Mouse (Mus musculus): ENCODE data around the gene Pax5.
A peak's percentile ranks its signal among the peaks of the same experiment; 100 is the strongest.

Pax5 gene

DNA sequence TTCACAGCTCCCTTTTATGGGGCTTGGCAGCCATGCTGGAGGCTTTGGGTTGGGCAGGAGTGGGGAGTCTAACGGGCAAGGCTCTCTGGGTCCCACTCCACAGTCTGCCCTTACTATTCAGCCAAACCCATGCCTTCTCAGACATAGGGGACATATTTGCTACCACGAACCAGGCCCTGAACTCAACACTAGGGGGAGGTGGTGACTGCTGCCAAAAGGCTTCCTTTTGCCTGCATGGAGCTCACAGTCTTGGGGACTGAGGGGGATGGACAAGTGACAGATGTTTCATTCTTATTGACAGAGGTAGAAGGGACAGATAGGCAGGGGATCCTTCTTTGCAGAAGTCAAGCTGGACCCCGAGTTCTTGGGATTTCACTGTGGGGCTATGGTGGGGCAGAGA lies 42.1 kb downstream of the Pax5 start:
- no peak for DNase-seq (ENCODE audit: inconsistent ontology term)

- no peak for DNase-seq (ENCODE audit: inconsistent ontology term)
These were observed 42.9 kb downstream of the Pax5 start for GRCm38 (mm10) chr4:44667369-44667768.

DNA sequence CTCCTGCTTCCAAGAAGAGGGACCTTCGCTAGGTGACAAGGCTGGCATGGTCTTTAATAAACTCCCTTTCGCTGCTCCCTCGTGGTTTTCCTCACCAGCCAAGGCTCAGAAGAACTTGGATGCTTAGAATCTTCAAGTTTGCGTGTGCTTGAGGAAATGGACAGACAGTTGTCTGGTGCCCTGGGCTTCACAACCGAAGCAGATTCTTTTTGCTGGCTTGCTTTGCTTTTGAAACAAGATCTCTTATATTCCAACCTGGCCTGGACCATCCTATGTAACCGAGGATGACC lies 45.6 kb downstream of the Pax5 start:
- no peak for DNase-seq (ENCODE audit: inconsistent ontology term)

- peak; percentile 70 for DNase-seq (ENCODE audit: inconsistent ontology term)
These were observed 46.1 kb downstream of the Pax5 start for GRCm38 (mm10) chr4:44664004-44664766.

GRCm38 (mm10) chr4:44663489-44663888 lies 46.8 kb downstream of the Pax5 start:
- DNase-seq (ENCODE audit: inconsistent ontology term), result no peak

DNA sequence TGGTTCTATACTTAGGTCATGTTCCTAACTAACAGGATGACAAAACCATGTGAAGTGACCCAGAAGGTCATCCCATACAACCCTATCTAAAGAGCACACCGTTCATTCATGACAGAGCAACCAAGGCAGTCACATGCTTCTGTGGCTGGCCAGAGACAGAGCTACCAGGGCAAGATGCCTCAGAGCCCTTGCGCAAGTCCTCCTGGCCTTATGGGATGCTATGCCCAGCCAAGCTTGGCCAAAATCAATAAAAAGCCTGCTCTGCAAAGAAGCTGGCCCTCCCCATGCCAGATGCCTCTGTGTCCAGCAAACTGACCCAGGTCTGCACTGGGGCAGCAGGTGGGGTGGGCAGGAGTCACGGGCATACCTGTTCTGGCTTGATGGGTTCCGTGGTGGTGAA lies 65.1 kb downstream of the Pax5 start:
- DNase-seq (ENCODE audit: inconsistent ontology term), result no peak

DNA sequence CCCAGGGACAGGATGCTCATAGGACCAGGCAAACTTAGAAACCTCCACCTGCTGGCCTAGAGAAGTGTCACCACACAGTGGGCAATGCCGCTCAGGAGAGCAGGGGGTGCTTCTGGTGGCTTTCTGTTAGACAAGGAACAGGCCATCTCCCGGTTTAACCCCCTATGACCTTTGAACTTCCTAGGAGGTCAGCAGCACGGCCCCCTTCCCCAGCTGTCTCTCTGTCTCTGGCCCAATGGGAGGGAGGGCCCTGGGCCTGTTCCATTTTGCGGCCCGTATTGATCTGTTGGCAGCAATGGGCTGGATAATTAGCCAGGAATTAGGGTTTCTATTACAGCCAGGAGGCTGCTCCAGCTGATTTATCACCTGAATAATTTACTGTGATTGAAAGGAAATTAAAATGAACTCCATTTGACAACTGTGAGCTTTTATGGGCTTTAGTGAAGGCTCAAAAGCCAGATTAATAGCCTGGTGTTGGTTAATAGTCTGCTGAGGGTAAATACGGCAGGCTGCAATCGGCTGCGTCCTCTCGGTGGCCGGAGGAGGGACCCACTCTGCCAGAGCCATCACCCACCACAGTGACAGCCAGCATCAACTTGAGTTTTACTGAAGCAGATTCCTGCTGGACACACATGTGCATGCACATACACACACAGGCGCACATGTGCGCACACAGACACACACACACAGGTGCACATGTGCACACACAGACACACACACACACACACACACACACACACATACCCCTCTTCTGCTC lies 68.3 kb downstream of the Pax5 start:
- no peak for DNase-seq (ENCODE audit: inconsistent ontology term)

DNA sequence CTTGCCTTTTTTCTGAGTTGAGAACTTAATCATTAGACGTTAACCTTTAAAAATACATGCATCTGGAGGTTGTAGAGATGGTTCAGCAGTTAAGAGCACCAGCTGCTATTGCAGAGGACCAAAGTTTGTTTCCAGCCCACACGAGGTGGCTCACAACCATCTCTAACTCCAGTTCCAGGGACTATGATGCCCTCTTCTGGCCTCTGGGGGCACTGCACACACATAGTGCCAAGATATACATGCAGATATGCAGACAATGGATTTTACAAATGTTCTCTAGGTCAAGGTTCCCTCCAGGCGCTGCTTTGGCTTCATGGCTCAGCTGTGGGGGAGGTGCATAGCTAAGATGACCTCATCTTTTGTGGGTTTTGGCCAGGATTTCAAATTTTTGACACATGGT lies 74.7 kb downstream of the Pax5 start:
- no peak for DNase-seq (ENCODE audit: inconsistent ontology term)

DNA sequence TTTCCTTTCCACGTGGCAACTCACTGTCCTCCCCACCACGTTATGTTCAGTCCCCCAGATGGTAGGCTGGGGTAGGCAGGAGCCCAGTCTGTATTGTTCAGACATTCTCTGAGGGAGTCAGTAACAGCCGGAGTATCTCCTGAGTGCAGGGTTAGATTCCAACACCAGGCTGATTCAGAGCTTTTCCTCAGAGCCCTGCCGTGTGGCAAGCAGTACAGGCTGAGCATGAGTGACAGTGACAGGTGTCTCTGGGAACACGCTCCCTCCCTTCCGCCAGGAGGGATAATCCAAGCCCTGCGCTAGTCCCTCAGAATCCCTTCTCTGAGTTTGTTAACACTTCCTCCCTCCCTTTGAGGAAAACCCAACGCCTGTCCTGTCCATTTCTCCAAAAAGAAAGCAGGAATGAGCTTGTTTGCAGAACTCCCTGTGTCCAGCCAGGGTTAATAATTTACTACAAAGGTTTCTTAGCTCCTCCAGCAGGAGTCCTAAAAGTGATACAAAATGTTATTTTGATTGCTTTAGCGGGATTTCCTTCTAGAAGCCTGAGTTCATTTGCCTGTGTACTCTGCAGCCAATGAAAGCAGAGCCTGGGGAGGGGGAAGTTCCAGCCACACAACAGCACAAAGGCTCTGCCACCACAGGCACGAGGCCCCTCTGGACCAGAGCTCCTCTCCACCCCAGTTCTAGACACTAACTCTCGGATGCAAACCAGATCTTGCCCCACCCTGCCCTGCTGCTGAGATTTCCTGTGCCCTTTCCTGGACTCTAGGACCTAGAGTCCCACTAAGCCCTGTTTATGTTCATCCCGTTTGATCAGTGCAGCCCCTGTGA lies 76.4 kb downstream of the Pax5 start:
- no peak for DNase-seq (ENCODE audit: inconsistent ontology term)

- DNase-seq (ENCODE audit: inconsistent ontology term), result peak; percentile 1
These were observed 80.2 kb downstream of the Pax5 start for GRCm38 (mm10) chr4:44630059-44630458.

GRCm38 (mm10) chr4:44627890-44628289 lies 82.4 kb downstream of the Pax5 start:
- DNase-seq (ENCODE audit: inconsistent ontology term), result no peak

GRCm38 (mm10) chr4:44625108-44625424 lies 85.2 kb downstream of the Pax5 start:
- DNase-seq (ENCODE audit: inconsistent ontology term), result no peak

- DNase-seq (ENCODE audit: inconsistent ontology term), result no peak
These were observed 85.8 kb downstream of the Pax5 start for GRCm38 (mm10) chr4:44624232-44625107.

DNA sequence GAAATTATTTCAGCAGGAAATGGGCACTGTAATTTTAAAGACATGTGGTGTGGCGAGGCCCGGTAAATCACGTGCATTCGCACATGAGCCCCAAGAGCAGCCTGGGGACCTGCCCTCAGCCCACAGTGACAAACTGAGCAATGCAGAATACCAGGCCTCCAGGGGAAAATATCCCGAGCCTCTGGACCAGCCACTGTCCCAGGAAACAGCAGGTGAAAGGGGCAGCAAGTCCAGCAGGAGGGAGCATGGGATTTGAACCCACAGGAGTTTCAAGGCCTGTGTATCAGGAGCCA lies 86.9 kb downstream of the Pax5 start:
- DNase-seq (ENCODE audit: inconsistent ontology term), result no peak

DNA sequence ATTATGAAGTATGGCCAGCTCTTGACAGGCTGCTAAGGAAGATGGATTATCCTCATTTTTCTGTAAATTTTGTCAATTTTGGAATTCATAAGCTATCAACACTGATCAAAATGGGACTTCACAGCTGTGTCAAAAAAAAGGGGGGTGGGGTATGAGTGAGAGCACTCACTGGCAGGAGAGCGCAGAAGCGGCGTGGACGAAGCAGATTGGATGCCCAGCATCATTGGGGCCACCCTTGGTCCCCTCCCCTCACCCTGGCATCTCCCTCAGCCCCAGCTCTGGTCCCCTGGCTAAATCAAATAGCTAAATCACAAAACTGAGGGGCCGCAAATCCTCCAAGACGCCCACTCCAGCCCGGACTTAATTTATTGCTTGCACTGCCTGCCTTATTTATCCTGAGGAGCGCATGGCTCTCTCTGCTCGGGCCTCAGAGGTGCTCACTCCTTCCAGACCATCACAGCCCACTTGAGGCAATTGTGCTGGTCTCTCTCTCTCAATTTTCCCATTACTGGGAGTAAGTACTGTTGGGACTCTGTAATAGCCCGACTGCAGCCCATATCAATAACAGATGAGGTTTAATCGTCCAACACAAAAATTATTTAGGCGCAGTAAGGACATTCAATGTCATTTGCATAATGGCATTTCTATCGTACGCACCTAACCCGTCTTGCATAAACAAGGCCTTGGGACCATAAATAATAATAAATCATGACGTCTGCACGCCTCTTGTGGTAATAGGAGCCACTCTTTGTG lies 87.4 kb downstream of the Pax5 start:
- DNase-seq (ENCODE audit: inconsistent ontology term), result no peak

DNA sequence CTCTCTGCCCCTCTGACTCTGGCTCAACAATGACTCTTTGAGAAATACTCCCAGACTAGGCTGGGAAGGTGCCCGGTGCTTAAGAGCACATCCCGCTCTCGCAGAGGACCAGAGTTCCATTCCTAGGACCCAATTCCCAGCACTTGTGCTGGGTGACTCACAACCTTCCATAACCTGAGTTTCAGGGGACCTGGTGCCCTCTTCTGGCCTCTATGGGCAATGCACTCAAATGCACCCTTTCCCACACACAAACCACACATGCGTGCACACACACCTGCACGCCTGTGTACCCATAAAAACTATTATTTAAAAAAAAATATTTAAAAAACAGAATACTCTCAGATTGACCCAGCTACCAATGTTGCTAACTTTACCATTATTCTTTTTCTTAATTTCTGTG lies 90.0 kb downstream of the Pax5 start:
- DNase-seq (ENCODE audit: inconsistent ontology term), result no peak

DNA sequence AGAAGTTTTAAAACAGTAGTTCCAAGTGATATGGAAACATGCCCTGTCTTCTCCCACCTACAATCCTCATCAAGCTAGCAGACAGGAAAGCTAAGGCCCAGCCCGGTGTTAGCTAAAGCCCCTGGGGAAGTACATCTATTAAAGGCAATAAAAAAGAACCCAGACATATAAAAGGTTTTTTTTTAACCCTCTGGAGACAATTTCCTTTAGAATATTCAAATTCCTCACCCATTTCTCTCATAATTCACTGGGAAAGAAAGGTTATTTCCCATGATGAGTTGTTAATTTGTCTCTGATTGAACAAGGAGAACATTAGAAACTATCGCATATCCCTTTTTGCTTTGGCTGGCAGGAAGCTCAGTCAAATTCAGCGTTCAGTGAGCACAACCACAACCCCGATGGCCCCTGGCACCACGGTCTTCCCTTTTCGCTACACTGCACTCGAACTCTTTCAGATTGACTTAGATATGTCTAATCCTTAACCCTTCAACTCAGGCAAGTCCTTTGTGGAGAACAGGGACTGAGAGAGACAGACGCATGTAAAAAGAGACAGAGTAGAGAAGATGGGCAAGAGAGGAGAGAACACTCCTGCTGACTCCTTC lies 96.1 kb downstream of the Pax5 start:
- no peak for DNase-seq (ENCODE audit: inconsistent ontology term)

DNA sequence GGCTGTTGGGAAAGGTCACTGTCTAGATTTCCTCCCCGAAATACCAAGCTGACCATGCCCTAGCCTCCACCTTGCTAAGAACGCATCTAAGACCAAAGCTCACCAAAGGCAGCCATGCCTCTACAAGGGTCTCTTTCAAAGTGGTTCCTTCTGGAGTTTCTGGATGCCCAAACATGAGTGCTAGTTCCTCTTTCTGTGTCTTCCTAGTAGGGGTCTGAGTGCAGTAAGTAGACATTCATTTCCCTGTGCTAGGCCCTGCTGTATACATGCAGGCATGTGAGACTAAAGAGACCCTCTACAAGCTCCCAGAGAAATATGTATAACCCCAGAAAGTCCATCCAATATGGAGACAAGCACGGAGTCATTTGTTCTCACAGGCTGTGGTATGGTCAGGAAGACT lies 97.9 kb downstream of the Pax5 start:
- no peak for DNase-seq (ENCODE audit: inconsistent ontology term)

- DNase-seq (ENCODE audit: inconsistent ontology term), result no peak
These were observed 104.8 kb downstream of the Pax5 start for GRCm38 (mm10) chr4:44605453-44605852.

GRCm38 (mm10) chr4:44602257-44602801 lies 108.0 kb downstream of the Pax5 start:
- peak; percentile 21 for DNase-seq (ENCODE audit: inconsistent ontology term)

DNA sequence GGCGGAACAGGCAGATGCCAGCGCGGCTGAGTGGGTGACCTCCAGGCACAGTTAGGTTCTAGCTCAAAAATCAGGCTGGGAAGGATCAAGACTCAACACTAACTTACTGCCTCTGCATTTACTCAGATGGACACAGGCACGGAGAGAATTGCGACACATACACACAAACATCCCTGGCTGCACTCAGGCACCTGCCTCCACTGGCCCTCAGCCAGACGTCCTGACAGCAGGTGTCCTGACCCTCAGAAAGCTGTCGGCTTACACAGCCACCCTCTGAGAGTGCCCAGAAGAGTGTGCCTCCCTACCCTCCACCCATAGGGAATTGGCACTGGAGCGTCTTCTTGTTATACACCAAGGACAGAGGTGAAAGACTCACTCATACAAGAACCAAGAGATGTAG lies 108.9 kb downstream of the Pax5 start:
- peak; percentile 56 for DNase-seq (ENCODE audit: inconsistent ontology term)

Measured in Muller cell, postnatal 12 days (primary cell).